Mouse (Mus musculus): Measurements from ENCODE around the gene Cyb5r3.

The Cyb5r3 gene

GRCm38 (mm10) chr15:83172492-83173429, at the start of gene Cyb5r3:
Gene Cyb5r3, minus strand, starts transcription at chr15:83172592.
- no peak for DNase-seq

DNA sequence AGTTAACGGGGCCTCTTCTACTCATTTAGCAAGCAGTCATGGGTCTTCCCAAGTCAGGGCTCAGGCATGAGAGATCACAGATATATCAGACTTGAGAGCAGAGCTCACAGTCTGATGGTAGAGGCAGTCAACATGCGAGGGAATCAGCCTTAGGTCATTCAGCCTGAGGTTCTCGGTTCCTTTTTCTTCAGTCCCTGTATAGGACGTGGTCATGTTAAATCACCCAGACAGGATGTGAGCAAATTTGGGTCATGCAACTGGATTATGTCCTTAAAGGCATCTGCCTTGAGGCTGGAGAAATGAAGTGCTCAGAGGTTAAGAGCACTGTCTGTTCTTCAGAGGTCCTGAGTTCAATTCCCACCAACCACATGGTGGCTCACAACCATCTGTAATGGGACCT, 49.3 kb upstream of the Cyb5r3 start:
- no peak for DNase-seq

- DNase-seq: no peak
Observed at GRCm38 (mm10) chr15:83220368-83221013, 48.1 kb upstream of the Cyb5r3 start.

DNA sequence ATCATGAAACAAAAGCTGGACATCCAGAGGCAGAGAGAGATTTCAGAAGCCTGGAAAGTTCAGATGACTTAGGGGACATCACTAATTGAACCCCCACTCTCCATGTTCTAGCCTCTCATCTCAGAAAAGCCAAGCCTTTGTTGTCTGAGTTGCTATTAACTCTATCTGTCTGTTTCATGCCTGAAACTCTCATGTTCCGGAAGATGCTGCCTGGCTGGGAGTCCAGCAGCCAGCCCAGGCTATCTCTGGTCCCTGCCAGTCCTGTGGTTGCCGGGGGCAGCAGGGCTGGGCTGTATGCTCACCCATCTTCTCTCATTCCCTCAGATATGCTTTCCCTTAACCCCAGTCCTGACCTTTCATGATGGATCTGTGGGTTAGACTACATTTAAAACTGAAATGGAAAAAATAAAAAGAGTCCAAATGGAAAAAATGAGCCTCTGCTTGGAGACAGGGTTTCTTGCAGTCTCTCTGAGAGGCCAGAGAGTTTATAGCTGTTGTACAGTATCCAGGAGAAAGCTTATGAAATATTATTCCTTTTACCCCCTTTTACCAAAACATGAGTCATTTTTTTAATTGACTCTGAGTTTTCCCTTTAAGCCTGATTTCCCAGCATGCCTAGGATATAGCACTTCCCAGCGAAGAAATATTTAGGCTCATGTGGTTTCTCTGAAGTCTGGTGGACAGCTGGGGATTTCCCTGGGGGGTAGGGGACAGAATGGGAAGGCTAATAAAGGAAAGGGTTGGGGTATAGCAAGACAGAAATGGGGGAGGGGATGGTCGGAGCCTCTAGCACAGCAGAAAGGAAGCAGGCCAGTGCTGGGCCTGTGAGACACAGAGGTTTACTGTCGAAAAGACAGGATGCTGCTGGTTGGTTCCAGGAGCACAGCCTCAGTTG, 43.2 kb upstream of the Cyb5r3 start:
- DNase-seq: no peak

DNA sequence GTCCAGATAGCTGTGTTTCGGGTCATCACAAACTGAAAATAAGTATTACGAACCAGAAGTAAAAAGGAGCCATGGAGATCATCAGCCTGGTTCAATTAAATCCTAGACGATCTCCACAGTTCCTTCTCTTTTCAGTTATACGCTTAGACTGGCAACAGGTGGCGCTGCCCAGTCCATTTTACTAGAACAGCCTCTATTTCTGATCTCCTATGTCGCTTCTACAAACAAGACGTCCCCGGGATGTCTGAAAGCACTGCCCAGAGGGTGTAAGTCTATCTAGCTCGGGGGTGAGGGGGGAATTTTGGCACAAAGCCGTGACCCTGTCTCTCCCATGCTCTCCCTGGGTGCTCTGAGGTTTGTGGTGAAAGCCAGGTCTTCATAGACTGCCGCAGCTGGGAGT, 37.8 kb upstream of the Cyb5r3 start:
- peak; percentile 76 to 85 for DNase-seq

DNA sequence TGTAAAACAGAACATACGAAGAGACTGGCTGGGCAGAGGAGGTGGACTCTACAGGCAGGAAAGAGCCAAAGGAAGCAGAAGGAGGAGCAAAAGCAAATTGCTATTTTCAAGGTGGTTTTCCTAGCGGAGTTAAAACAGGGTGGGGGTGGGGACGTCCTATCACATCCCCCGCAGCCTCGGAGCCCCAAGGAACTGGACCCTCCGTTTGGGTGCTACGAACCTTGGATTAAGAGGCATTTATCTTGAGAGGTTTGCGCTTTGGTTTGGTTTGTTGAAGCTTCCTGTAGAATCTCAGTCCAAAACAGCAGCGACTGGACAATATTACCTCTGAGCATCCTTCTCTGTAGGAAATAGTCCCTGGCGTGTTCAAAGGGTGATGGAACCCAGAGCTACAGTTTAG, 37.3 kb upstream of the Cyb5r3 start:
- DNase-seq: no peak

DNA sequence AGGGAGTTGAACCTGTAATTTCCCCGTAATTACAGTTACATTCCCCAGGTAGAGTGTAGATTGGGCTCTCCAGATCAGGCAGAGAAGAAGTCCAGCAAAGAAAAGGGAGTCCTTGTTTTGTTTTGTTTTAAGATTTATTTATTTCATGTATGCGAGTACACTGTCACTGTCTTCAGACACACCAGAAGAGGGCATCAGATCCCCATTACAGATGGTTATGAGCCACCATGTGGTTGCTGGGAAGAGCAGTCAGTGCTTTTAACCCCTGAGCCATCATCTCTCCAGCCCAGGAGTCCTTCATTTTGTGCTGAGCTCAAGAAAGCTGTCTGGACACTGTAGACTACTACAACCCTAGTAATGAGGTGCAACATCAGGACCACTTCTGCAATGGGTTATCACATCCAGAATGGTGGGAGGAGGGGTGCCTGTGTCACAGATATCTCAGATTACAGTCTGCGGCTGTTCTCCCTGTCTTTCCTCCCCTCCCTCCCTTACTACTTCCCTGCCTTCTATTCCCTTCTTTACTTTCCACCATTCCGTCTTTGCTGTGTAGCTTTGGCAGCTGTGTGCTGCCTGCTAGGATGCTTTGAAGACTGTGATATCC, 36.8 kb upstream of the Cyb5r3 start:
- DNase-seq: peak in 1 of 2 experiments; percentile 11

DNA sequence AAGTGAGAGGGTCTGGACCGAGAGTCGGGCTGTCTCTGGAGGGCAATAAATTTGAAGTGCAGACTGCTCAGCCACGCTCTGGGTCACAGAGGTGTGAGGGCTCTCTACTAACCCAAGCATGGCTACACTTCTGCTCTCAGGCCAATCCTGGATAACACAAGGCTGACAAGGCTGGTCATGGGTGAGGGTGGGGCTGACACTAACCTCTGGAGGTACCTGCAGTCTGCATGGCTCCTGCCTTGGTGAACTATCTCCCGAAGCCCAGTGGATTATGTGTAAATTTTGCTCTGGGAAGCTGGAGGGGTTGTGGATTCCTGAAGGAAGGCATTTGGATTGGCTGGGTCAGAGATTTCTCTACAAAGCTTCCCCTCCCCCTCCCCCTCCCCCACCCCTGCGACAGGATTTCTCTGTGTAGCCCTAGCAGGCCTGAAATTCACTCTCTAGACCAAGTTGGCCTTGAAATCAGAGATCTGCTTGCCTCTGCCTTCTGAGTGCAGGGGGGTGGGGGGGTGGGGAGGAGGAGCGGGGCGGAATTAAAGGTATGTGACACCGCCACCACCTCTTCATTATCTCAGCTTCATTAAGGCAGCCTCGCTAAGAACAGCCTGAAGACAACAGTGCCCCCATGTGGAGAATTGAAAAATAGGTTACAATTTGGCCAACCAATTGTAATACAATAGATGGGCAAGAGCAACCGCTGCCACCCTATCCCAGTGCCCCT, 32.5 kb upstream of the Cyb5r3 start:
- peak; percentile 49 to 75 for DNase-seq

DNA sequence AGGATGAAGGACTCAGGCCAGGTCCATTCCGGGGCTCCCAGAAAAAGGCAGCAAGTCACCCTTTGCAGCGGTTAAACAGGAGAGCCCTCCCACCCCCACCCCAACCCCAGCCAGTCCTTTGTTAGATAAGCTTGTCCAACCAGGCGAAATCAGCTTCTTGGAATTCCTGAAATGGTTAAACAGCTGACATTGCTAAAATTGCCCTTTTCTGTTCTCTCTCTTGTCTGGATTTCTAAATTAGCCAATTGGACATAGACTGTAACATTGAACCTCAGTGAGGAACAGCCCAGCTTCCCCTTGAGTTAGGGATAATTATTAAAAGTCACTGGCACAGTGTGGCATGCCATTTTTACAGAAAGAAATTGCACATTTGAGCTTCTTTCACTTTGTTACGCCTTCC, 30.0 kb upstream of the Cyb5r3 start:
- DNase-seq: no peak

DNA sequence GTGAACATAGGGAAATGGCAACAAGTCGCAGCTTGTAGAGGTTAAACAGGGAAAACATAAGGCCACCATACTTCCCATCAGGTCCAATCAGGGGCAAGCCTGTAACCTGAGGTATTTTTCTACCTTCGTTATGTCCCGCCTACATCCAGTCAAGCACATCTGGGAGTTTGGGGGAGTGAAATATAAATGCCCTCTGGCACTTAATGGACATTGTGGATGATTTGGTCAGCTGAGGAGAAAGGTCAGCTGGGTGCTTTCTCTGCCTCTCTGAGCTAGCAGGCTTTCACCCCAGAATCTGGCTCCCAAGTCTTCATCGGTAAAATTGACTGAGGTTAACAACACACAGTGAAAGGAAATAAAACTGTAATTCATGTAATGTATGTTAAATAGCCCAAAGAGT, 21.0 kb upstream of the Cyb5r3 start:
- no peak for DNase-seq

- no peak for DNase-seq
Observed at GRCm38 (mm10) chr15:83182351-83182750, 10.0 kb upstream of the Cyb5r3 start.

- no peak for DNase-seq
Observed at GRCm38 (mm10) chr15:83181800-83182330, 9.5 kb upstream of the Cyb5r3 start.

DNA sequence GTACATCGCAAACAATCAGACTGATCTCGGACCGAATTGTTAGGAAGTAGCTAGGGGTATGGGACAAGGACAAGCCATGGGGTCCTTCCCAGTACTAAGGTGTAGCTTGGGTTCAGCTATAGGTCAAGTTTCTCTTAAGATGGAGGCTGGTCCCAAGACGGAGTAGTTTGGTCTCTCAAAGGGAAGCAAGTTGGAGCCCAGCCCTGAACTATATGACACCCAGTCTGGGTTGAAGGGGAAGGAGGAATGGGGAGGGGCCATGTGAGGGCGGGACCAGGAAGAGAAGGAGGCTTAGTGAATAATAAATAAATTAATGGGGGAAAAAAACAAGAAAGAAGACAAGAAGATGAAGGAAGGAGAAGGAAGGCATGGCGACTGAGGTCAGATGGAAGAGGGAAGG, 7.6 kb upstream of the Cyb5r3 start:
- DNase-seq: no peak

GRCm38 (mm10) chr15:83176653-83177052, 4.3 kb upstream of the Cyb5r3 start:
- DNase-seq: no peak

- DNase-seq: no peak
Observed at GRCm38 (mm10) chr15:83173914-83174884, 1.8 kb upstream of the Cyb5r3 start.

DNA sequence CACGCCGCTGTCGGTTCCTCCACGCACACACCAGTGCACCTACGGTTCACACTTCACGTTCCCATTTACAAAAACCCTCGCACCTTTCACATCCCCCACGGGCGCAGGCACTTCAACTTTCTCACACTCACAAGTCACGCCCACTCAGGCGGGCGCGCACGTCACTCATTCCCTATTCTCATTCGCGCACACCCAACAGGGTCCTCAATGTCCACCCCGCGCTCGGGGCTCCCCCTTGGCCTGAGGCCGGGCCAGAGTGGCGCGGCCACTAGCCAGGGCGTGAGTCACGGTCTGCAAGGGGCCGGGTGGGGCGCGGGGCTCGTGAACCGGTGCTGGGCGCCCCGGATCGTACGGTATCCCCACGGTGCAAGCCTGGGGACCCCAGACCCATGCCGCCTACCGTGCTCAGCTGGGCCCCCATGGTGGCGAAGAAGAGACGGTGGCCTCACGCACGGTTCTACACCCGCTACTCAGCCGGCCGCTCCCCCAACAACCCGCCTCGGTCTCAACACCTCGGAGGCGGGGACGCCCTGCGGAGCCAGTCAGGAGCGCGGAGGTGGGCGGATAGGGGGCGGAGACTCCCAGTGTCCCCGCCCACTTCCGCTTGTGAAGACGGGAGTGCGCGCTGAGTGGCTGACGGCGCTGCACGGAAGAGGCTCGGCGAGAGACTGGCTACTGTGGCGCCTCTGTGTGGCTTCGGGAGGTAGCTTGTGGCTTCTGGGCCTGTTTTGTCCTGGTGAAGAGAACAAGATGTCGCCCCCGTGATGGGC, 495 bp downstream of the Cyb5r3 start:
- DNase-seq: peak; percentile 96 to 98

- peak in 1 of 2 experiments; percentile 44 for DNase-seq
Observed at GRCm38 (mm10) chr15:83170956-83171659, 1.3 kb downstream of the Cyb5r3 start.

GRCm38 (mm10) chr15:83169772-83170722, 2.3 kb downstream of the Cyb5r3 start:
- DNase-seq: peak; percentile 67 to 75

All from kidney, postnatal 25 days (tissue).